Mouse (Mus musculus) liver, embryonic 14.5 days (tissue): Measurements from ENCODE around the gene Figla.

Source experiments
- CTCF ChIP-seq: IDR thresholded peaks from 2 replicates; pipeline ENCODE4 v1.5.1; 2016; ENCODE audit warnings: antibody characterized with exemption, low read depth, control low read depth
- EP300 ChIP-seq: IDR thresholded peaks from 2 replicates; pipeline ENCODE4 v1.6.1; 2016; ENCODE audit warnings: antibody characterized with exemption, low read depth

DNA sequence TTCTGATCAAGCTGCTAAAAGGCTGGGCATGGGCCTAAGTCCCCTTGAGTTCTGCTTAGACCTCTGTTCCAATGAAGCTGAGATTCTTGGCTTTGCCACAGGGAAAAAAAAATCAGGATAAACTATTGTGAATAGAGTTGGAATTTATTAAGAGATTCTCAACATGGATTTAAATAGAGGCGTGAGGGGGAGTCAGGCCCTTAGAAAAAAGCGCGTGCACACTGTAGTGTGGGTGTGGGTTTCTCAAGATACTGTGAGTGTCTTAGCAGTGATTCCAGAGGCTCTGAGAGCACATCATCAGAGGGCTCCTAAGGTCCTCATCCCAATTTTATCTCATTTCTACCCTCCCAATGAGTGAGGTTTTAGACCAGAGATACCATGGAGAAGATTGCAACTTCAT lies 44.2 kb downstream of the Figla start:
- no peak for TF ChIP-seq EP300
- no peak for TF ChIP-seq CTCF
